Mouse (Mus musculus) embryo, embryonic 10.5 days (tissue): ENCODE measurements at regions not wholly inside any gene's neighbourhood (a gene's known extent, or its start where the extent isn't known, plus 50 kb on each side); places are given as distances from the start of the nearest gene placed in this dataset.
"Not testable (repeated sequence)": the region's sequence is repeated elsewhere in the genome, so short reads cannot be mapped to it uniquely, and the experiment has no call there.

Source experiments
- DNase-seq: peaks from one replicate; pipeline ENCODE4 v3.0.0-alpha.2; 2015; ENCODE audit warnings: low spot score

DNA sequence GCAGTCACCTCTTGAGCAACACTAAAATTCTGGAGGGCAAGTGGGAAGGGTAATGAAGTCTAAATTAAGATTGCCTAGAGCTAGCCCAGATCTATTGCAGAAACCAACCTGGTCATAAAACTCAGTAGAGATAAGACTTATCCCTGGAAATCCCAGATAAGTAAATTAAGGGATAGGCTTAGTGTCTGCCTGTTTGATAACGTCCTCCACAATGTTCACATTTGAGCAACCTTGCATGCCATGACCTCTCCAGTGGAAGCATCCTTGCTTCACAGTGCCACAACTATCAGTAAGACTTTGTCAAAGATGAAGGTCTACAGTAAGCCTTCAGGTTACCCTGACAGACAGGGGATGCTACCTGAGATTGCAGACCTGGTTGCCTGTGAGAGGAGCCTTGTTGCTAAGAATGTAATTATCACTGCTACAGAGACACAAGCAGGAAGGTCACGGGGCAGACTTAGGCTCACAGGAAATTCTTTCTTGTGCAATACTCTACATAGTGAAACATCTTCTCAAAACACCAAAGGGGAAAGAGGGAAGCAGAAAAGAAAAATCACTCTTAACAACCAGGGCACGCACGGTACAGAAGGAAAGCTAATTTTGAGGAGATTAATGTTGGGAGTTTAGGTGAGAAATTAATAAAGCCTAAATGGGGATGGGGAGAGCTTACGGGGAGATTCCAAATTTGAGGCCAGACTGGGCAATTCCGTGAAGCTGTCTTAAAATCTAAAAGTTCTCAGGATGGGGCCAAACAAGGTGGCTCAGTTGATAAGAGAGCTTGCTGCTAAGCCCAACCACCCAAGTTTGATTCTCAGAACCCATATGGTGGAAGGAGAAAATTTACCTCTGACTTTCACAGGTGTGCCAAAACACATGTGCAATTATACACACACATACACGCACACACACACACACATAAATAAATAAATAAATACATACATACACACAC lies 56.9 kb upstream of the Prdm9 start:
- no peak for DNase-seq

DNA sequence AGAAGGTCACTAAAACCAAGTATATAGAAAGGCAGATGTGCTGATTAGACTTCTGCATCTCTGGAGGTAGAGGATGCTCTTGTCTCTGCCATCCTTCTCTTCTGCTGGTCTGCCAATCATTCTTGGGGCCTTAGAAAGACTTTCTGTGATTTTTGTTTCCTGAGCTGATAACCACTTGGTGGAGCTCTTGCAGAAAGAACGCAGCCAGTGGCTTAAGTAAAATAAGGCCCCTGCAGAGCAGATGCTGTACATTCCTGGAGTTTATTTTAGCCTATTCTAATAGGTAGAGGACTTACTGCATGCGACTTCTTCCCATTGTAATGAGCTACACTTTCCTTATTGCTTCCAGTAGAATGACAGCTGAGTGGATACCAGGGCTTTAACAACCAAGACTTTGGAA lies 58.8 kb upstream of the Prdm9 start:
- peak; percentile 67 for DNase-seq

DNA sequence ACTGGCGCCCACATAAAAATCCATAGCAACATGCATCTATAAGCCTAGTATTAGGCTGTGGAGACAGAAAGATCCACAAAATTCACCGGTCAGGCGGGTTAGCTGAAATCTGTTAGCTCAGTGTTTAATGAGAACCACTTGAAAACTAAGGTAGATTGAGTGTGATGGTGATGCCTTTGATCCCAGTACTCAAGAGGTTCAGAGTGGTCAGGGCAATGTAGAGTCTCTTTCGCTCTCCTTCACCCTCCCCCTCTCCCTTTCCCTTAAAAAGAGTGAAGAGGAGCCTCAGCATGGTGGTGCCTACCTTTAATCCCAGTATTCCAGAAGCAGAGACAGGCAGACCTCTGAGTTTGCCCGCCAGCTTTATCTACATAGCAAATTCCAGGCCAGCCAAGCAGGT lies 66.6 kb upstream of the Prdm9 start:
- DNase-seq: no peak

DNA sequence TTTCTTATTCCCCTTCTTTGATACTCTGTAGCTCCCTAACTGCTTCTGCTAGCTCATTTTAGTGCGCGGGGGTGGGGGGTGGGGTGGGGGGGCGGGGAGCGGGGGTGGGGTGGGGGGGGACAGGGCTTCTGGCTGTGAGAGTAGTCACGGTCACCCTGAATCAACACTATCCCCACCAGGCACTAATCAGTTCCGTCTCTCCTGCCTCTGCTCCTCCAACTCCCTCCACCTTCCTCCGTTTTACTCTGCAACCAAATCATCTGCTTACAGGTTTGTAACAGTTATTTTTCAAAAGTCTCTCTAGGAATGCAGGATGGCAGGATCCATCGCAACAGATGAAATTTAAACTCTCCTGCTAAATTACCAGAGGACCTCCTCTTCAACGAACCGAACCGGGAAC lies 67.5 kb upstream of the Prdm9 start:
- DNase-seq: no peak

DNA sequence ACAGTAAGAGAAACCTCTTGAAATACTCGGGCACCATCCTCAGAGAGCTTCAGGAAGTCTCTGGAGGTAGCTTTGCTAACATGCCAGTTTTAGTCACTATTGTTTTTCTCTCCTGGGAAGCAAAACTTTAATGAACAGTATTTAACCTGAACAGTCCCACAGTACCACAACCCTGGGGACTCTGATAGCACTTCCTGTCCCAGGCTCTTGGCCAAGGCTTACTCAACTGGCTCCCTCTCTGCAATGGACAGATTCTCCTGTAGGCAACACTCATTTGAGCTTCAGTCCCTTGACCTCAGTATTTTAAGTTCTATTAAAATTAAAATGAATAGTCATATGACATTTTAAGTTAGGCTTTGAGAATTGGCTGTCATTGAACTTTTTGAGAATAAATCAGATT lies 67.9 kb upstream of the Prdm9 start:
- no peak for DNase-seq

DNA sequence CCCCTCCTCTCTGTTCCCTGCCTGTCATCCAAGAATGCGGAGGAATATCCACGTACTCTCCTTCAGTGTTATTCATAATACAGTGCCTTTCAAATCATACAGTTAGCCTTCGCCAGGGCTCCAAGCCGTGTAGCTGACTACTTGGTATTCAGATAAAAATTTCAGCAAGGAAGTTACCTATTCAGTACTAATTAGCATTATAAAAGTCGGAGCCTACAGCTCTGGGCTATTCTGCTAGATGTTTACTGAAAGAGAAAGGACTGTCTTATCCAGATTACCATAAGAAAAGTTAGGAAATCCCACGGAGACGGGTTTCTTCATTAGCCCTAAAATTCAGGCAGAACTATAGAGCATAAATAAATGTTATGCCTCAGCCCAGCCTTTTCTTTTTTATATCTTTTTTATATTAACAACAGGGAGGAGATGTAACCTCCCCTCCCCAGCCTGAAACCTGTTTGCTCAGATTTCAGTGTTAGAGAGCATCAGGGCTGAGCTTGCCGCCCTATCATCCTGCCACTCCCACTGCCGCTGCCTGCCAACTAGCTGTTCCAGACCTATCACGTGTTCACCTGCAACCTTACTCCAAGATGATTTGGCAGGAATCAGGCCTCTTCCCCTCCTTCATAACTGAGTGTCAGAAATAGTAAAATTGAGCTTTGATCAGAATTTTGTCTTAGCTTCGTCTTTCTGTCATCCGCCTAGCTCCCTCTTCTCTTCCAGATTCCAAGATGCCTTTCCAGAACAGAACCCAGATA lies 65.5 kb upstream of the Chd1 start:
- DNase-seq: not testable (repeated sequence)

DNA sequence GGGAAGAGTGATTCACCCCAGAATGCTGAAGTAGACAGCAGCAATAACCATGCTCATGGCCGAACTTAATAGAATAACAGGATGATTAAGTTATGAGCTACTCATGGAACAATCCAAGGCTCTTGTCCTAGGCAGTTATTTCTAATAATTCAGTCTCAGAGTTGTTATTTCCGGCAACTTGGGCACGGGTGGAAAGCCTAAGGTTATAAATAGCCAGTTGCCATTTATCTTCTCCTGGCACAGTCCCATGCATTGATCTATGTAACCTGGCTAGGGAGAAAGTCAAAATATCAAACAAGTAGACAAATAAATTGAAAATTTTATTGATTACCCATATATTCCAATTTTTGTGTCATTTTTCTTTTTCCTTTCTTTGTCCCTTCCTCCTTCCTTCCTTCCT lies 64.0 kb upstream of the Chd1 start:
- DNase-seq: no peak

DNA sequence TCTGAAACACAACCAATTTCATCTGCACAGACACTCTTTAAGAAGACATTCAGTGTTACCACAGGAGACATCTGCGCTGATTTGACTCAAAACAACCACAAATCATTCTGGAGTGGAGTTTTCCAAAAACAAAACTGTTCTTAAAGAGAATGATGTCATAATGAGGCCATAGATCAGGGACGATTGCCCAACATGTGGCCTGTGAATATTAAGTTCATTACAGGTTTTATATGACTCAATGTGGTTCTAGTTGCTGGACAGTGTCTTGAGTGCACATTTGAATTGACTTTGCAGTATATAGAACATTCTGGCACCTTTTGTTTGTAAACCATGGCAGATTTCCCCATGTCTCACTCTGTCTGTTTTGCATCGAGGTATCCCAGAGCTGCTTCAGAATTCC lies 63.0 kb upstream of the Chd1 start:
- no peak for DNase-seq

DNA sequence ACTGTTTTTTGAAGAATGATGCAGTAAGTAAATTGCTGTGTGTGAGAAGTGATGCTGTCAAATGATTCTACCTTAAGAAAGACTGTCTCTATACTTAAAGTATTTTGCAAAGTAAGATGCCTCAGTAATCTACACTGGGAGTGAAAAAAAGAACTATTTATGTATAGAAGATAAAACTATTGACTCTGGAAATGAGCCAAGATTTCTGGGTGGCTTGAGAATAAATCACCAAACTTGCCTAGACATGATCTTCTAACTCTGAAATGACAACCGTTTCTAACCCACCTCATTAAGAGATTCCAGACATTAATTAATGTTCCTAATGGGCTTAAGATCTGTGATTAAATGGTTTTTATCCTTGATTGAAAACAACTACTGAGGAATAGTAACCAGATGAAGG lies 58.0 kb upstream of the Chd1 start:
- no peak for DNase-seq

DNA sequence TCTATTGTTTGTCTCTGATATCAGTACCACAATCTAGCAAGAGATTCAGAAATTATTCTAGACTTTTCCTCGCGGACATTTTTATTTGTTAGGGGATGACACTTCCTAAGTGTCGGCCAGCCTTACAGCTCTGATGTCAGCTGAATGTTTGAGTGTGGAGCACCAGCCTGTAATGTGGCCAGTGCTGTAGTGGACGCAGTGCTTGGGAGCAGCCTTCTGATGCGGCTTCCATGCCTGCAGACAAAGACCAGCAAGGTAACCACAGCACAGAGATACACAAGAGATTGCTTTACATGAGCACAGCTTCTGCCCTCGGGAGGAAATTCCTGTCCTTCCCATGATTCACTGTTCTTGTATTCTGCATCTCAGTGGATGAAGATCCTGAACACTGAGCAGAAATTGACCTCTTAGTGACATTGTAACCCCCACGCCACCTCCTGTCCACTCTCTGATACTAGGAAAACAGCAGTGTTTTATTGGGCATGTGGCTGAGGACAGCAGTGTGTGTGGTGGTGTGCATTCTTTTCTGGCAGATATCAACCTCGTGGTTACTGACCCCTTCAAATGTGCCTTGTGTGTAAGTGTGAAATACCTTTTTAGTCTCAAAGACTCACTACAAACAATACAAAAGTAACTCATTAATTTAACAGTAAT lies 54.6 kb upstream of the Chd1 start:
- DNase-seq: peak; percentile 14

DNA sequence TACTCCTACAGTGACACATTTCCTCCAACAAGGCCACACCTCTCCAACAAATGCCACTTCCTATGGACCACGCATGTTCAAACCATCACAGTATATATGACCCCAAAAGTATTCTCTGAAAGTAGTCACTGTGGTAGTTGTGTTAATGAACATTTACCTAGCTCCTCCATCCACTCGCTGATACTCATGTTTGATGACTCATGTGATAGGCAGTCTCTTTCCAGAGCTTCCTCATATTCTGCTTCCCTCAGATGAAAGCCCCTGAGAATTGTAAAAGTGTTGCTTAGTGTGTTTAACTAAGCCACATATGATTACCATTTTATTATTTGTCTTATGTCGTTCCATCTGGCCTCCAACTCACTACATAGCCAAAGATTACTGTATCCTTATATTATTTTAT lies 52.9 kb upstream of the Chd1 start:
- no peak for DNase-seq
